Mouse (Mus musculus): ENCODE data around the gene Cdk5rap2. TPM values are rescaled to one million over a fixed set of nuclear protein-coding genes. Genes with fewer than 3 reads are reported as not detected.

Cdk5rap2 gene
- polyA plus RNA-seq, 1 experiment from 2014 or later, result 30.6 TPM

DNA sequence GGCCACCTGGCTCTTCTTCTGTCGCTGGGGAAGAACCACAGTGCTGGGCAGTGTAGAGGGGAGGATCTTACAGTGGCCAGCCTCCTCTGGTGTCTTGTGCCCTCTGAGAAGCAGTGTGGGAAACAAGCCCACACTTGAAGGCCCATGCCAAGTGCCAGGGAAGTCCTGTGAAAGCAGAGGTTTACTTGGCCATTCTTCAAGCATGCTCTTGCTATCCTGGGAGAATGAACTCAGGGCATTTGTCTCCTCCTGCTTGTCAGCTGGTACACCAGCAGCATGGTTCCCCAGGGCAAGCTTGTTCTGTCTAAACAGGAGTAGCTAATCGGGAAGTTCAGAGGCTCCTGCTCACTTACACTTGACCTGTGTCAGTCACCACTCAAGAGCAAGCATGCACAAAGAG, 185.7 kb downstream of the Cdk5rap2 start:
- no peak for ATAC-seq (ENCODE audit: insufficient number of reproducible peaks, insufficient read depth, low FRiP score, low TSS enrichment)

DNA sequence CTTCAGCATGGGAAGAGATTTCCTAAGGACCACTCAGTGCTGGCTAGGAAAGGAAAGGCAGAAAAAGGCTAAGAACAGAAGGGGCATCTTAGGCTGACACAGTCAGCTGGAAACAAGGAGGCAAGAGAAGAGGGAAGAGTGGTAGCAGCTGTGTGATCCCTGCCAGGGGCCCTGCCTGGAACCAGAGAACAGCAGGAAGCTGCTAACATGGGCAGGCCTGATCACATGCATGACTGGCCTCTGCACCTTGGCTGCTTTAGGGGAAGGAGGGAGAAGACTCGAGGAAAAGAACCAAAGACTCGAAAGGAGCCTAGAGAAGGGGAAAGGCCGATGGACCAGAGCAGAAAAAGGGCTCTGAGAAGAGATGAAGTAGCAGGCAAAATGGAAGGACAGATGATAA, 188.4 kb downstream of the Cdk5rap2 start:
- no peaks in the 10 kb centered on the region for H3K9me3 ChIP-seq
- no peak overlapping the region for H3K4me3 ChIP-seq
- no peak overlapping the region for H3K27ac ChIP-seq
- 63% methylated on average over 3 of the region's 3 CpGs for WGBS
- H3K4me2 ChIP-seq (replicated peaks), result no peak overlapping the region
- ATAC-seq (ENCODE audit: insufficient number of reproducible peaks, insufficient read depth, low FRiP score, low TSS enrichment), result no peak
- no peak overlapping the region for H3K9ac ChIP-seq
- no peaks in the 10 kb centered on the region for H3K27me3 ChIP-seq
- peaks cover 52% of the 10 kb centered on the region for H3K36me3 ChIP-seq
- H3K4me1 ChIP-seq, result peaks cover 18% of the 10 kb centered on the region

More for the DNA sequence above, 185.7 kb downstream of the Cdk5rap2 start:
- WGBS, result 92% methylated on average over 2 of the region's 2 CpGs
- Histone ChIP-seq H3K4me2 (replicated peaks) (no peak overlapping the region), H3K36me3 (peaks cover 58% of the 10 kb centered on the region), H3K4me3 (no peak overlapping the region), H3K9me3 (no peaks in the 10 kb centered on the region), H3K9ac (no peak overlapping the region), H3K27me3 (no peaks in the 10 kb centered on the region), H3K27ac (no peak overlapping the region), H3K4me1 (peaks cover 18% of the 10 kb centered on the region)

DNA sequence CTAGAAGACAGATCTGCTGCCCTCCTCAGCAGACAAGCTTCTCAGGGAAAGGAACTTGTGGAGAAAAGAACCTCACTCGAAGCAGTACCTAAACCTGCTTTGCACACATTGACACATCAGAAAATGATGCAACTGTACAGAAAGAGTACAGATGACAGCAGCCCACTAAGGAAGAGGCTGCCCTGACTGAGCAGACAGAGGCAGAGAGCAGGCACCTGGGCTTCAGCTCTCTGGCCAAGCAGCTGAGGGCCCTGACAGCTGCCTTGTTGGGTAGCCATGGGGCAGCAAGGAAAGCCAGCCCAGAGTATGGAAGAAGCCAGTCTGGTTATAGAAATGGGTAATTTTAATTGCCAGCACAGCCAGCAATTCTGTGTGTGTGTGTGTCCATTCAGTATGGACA, 188.9 kb downstream of the Cdk5rap2 start:
- Histone ChIP-seq H3K4me1 (peaks cover 18% of the 10 kb centered on the region), H3K4me2 (replicated peaks) (no peak overlapping the region), H3K27ac (no peak overlapping the region), H3K9ac (no peak overlapping the region), H3K36me3 (peaks cover 47% of the 10 kb centered on the region), H3K4me3 (no peak overlapping the region), H3K9me3 (no peaks in the 10 kb centered on the region), H3K27me3 (no peaks in the 10 kb centered on the region)
- ATAC-seq (ENCODE audit: insufficient number of reproducible peaks, insufficient read depth, low FRiP score, low TSS enrichment), result no peak
- 91% methylated on average over 1 of the region's 1 CpGs for WGBS

DNA sequence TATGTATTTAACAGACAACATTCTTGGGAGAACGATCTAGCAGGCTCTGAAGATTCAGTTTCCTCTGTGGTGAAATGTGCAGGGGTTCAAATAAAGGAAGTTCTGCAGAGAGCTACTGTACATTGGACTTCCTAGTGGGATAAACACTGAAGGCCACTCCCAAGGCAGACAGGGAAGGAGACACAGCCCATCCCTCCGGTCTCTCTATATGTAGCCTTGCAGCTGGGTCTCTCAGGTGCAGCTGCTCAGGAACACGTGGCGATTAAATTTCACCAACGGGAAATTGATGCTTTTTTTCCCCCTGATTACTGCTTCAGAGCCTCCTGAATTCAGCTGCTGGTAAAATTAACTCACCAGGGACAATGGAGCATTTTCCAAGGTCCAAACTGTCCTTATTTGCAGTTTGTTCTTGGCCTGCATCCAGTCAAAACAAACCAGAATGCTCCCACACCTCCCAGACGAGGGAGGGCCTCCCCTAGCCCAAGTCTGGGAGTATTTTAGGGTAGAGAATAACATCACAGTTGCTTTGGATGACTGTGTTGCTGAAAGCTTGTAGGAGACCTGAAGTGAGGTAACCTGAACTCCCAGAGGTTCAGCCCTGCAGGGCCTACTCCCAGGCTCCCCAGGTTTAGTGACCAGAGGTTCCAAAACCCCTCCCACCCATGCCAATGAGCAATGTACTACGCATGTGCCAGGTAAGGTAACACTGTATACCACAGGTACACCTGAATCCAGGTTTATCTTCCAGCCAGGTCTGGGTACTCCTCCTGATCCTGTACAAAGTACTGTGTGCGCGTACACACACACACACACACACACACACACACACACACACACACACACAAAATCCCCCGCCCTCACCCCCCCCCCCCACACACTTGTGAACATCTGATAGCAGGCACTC, 189.7 kb downstream of the Cdk5rap2 start:
- peak; percentile 62 for ATAC-seq (ENCODE audit: insufficient number of reproducible peaks, insufficient read depth, low FRiP score, low TSS enrichment)
- Histone ChIP-seq H3K4me2 (replicated peaks) (no peak overlapping the region), H3K4me3 (no peak overlapping the region), H3K4me1 (peaks cover 18% of the 10 kb centered on the region), H3K9ac (no peak overlapping the region), H3K27me3 (no peaks in the 10 kb centered on the region), H3K9me3 (no peaks in the 10 kb centered on the region), H3K27ac (peak overlapping the region; percentile 69), H3K36me3 (peaks cover 43% of the 10 kb centered on the region)
- WGBS, result 64% methylated on average over 9 of the region's 10 CpGs

DNA sequence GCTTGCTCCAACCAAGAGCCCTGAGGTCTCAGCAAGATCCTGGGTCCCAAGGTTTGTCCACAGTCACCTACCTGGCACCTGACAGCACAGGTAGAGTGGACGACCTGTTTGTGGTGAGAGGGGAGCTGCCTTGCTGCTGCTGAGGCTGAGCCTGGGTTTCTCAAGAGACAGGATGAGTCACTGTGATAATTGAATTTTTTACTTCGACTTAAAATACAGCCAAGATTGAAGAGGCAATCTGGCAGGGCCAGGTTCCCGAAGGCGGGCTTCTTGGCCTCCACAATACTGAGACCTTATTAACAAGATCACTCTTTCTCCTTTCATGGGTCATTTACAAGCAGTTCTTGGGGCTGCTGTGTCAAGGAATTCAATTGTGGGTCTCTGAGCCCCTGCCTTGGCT, 190.5 kb downstream of the Cdk5rap2 start:
- WGBS, result 85% methylated on average over 4 of the region's 4 CpGs
- 0 out of 2 replicates have a peak overlapping the region, but pooled peaks have one; percentile 2 for H3K27ac ChIP-seq
- no peak overlapping the region for H3K9ac ChIP-seq
- no peak overlapping the region for H3K4me2 ChIP-seq (replicated peaks)
- H3K4me3 ChIP-seq, result no peak overlapping the region
- H3K36me3 ChIP-seq, result peaks cover 41% of the 10 kb centered on the region
- peaks cover 18% of the 10 kb centered on the region for H3K4me1 ChIP-seq
- H3K27me3 ChIP-seq, result no peaks in the 10 kb centered on the region
- no peaks in the 10 kb centered on the region for H3K9me3 ChIP-seq
- ATAC-seq (ENCODE audit: insufficient number of reproducible peaks, insufficient read depth, low FRiP score, low TSS enrichment), result no peak

DNA sequence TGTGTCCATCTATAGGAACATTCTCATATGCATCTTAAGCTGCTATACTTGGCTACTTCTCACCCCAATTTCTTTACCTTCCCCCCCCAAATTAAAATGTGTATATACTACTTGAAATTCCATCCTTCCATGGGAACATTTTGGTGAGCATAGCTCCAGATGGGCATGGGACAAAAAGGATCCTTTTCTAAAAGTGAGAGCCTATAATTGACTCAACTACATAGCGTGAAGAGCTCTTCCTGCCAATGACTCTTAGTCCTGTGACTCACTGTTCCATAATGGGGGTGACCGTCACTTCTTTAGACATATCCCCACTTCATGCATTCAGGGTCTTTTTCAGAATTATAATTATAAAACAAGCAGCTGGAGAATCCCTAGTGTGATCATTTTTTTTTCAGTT, 224.3 kb downstream of the Cdk5rap2 start:
- Histone ChIP-seq H3K27me3 (no peaks in the 10 kb centered on the region), H3K4me3 (no peak overlapping the region), H3K36me3 (no peaks in the 10 kb centered on the region), H3K9ac (no peak overlapping the region), H3K4me2 (replicated peaks) (no peak overlapping the region), H3K27ac (no peak overlapping the region), H3K9me3 (no peaks in the 10 kb centered on the region), H3K4me1 (no peaks in the 10 kb centered on the region)
- WGBS, result 83% methylated on average over 2 of the region's 2 CpGs
- no peak for ATAC-seq (ENCODE audit: insufficient number of reproducible peaks, insufficient read depth, low FRiP score, low TSS enrichment)

Other genes with a start within 250 kb of the Cdk5rap2 start
- gene Megf9, start 124.6 kb upstream of the Cdk5rap2 start, polyA plus RNA-seq (2016; fragmentation: Nextera tagmentation; extraction: Ambion mirVana), result 17.1 and 18.8 TPM in 2 replicates